Mouse (Mus musculus) small intestine, adult 2 months (tissue): ENCODE data around the gene Plin3.

Experiments used
- CTCF ChIP-seq: fragments of 200-500 bp; IDR thresholded peaks from 2 replicates; pipeline ENCODE4 v1.5.1; 2012; ENCODE audit warnings: low read depth, mild to moderate bottlenecking, control low read depth, inconsistent platforms, low read length, moderate library complexity, mixed read lengths; ENCODE audit not compliant: insufficient replicate concordance, insufficient read length; ENCODE audit errors: extremely low read depth
- POLR2A ChIP-seq: fragments of 200-500 bp; IDR thresholded peaks from 2 replicates; pipeline ENCODE4 v1.6.1; 2012; ENCODE audit warnings: low read depth, mild to moderate bottlenecking, control low read depth, inconsistent platforms, low read length, moderate library complexity

- no peak for TF ChIP-seq CTCF
- TF ChIP-seq POLR2A: no peak
These were observed 3.5 kb upstream of the Plin3 start for GRCm38 (mm10) chr17:56296201-56296600.
